ENCODE assay signal across 22 mouse cellular contexts in genomic region chr9:79518640-79519039, GRCm38 (mm10).
A peak's percentile ranks its signal among the peaks of the same experiment; 100 is the strongest.
DNase-seq lines count a peak whose midpoint lies in the region; ATAC-seq and TF ChIP-seq lines count a peak whose summit lies in the region.
"Had no signal": no experiment of that assay in that cellular context is flagged by ENCODE, and none has a peak within 500 bp of the region (broad histone marks: within the 10 kb centered on the region; RNA-seq: fewer than 3 reads in every experiment).

No protein-coding gene starts in this region.

- no peaks in the 10 kb centered on the region for H3K9me3 ChIP-seq in heart, embryonic 11.5 days (replicated peaks; ENCODE audit: control insufficient read depth, low read length)
- no peaks in the 10 kb centered on the region for H3K9me3 ChIP-seq in midbrain, embryonic 15.5 days
- H3K9me3 ChIP-seq: embryonic facial prominence, embryonic 10.5 days; forebrain, embryonic 15.5 days; G1E; hindbrain, embryonic 15.5 days; limb, embryonic 12.5 days; liver, embryonic 13.5 days had no signal

- no peak for TF ChIP-seq CTCF in layer of hippocampus, adult 2 months (conservative IDR thresholded peaks at IDR 0.05)

- H3K27me3 ChIP-seq in heart, embryonic 11.5 days (ENCODE audit: control insufficient read depth, insufficient read depth, low read length) = no peaks in the 10 kb centered on the region
- no peaks in the 10 kb centered on the region for H3K27me3 ChIP-seq in midbrain, embryonic 15.5 days (replicated peaks)
- H3K27me3 ChIP-seq: forebrain, embryonic 15.5 days; hindbrain, embryonic 15.5 days; limb, embryonic 12.5 days; liver, embryonic 13.5 days had no signal

- no peak overlapping the region for H3K4me2 ChIP-seq in heart, embryonic 11.5 days
- no peak overlapping the region for H3K4me2 ChIP-seq in midbrain, embryonic 15.5 days
- H3K4me2 ChIP-seq: forebrain, embryonic 15.5 days; hindbrain, embryonic 15.5 days; limb, embryonic 12.5 days; liver, embryonic 13.5 days had no signal

- no peak overlapping the region for H3K4me3 ChIP-seq in heart, embryonic 11.5 days (ENCODE audit: low read depth, low read length)
- H3K4me3 ChIP-seq in layer of hippocampus, adult 2 months = no peak overlapping the region
- no peak overlapping the region for H3K4me3 ChIP-seq in midbrain, embryonic 15.5 days
- H3K4me3 ChIP-seq: embryonic facial prominence, embryonic 10.5 days; erythroblast, embryonic 14.5 days; forebrain, embryonic 15.5 days; hindbrain, embryonic 15.5 days; limb, embryonic 12.5 days; liver, embryonic 13.5 days had no signal

- H3K9ac ChIP-seq in heart, embryonic 11.5 days (ENCODE audit: low read depth, low read length) = no peak overlapping the region
- no peak overlapping the region for H3K9ac ChIP-seq in midbrain, embryonic 15.5 days
- H3K9ac ChIP-seq: forebrain, embryonic 15.5 days; hindbrain, embryonic 15.5 days; limb, embryonic 12.5 days; liver, embryonic 13.5 days had no signal

- no peaks in the 10 kb centered on the region for H3K36me3 ChIP-seq in heart, embryonic 11.5 days (ENCODE audit: control insufficient read depth, insufficient read depth, low read length)
- no peaks in the 10 kb centered on the region for H3K36me3 ChIP-seq in midbrain, embryonic 15.5 days (replicated peaks)
- H3K36me3 ChIP-seq: embryonic facial prominence, embryonic 10.5 days; forebrain, embryonic 15.5 days; G1E; hindbrain, embryonic 15.5 days; limb, embryonic 12.5 days; liver, embryonic 13.5 days had no signal

- peak overlapping the region; percentile 70 for H3K27ac ChIP-seq in heart, embryonic 11.5 days (ENCODE audit: low read depth, low read length)
- no peak overlapping the region for H3K27ac ChIP-seq in layer of hippocampus, adult 2 months
- no peak overlapping the region for H3K27ac ChIP-seq in midbrain, embryonic 15.5 days
- H3K27ac ChIP-seq: embryonic facial prominence, embryonic 10.5 days; forebrain, embryonic 15.5 days; hindbrain, embryonic 15.5 days; limb, embryonic 12.5 days; liver, embryonic 13.5 days had no signal

- peaks cover 5% of the 10 kb centered on the region; the same call in 1 of the 2 replicates for H3K4me1 ChIP-seq in heart, embryonic 11.5 days (ENCODE audit: control insufficient read depth, insufficient read depth, low read length)
- H3K4me1 ChIP-seq in midbrain, embryonic 15.5 days = no peaks in the 10 kb centered on the region
- H3K4me1 ChIP-seq: embryonic facial prominence, embryonic 10.5 days; hindbrain, embryonic 15.5 days; liver, embryonic 13.5 days had no signal

- DNase-seq in 3T3-L1 (ENCODE audit: low read depth, low spot score) (peak; percentile 57), NIH3T3 (ENCODE audit: low read depth) (peak; percentile 6)
- DNase-seq in heart, postnatal 4 days = peak; percentile 26
- DNase-seq in layer of hippocampus, adult 2 months (ENCODE audit: low spot score in 2 of 2) = no peak
- no peak for DNase-seq in cerebellum, postnatal 25 days
- DNase-seq: adrenal gland, adult 8-10 months; cerebellum, adult 11 months; cerebellum, postnatal 14 days; liver, embryonic 13.5 days; midbrain, embryonic 14.5 days; spleen, adult 18-20 months; thymus, adult 2 months had no signal

- peak; percentile 63; the same call in 1 of the 2 replicates for ATAC-seq in heart, embryonic 11.5 days (replicated peaks; ENCODE audit: insufficient number of reproducible peaks, low FRiP score, low TSS enrichment)
- ATAC-seq in midbrain, embryonic 15.5 days (replicated peaks) = no peak
- ATAC-seq: CD4-positive, CD25-positive, alpha-beta regulatory T cell, adult 4 months; forebrain, embryonic 15.5 days; intestine, postnatal 0 days had no signal

- 48% methylated on average over 1 of the region's 1 CpGs for WGBS in heart, embryonic 11.5 days (ENCODE audit: insufficient replicate concordance)
- 77% methylated on average over 1 of the region's 1 CpGs for WGBS in midbrain, embryonic 15.5 days

Comparison
In these comparisons a context has a peak if more than half of its experiments do, and no peak if none do; other contexts are left out.
1. DNase-seq: peak in 3T3-L1 (single experiment), NIH3T3 (single experiment) and heart, postnatal 4 days (single experiment); none in layer of hippocampus, adult 2 months (0 of 2) and cerebellum, postnatal 25 days (0 of 2).